Mouse (Mus musculus): ENCODE measurements around the gene Top3b. TPM values are rescaled to one million over a fixed set of nuclear protein-coding genes. Genes with fewer than 3 reads are reported as not detected.

Gene Top3b
- polyA plus RNA-seq, 1 experiment = 46.0 TPM

- TF ChIP-seq POLR2A (IDR thresholded peaks at IDR 0.05; ENCODE audit: borderline replicate concordance, low read depth, low read length) = no peak
- TF ChIP-seq CTCF (IDR thresholded peaks at IDR 0.05; ENCODE audit: low read depth, low read length) = no peak
- H3K4me1 ChIP-seq (ENCODE audit: control insufficient read depth, insufficient read depth, low read length) = no peaks in the 10 kb centered on the region
- H3K27ac ChIP-seq (ENCODE audit: insufficient read depth, low read depth, low read length) = no peak overlapping the region
- no peak overlapping the region for H3K4me3 ChIP-seq (ENCODE audit: insufficient read depth, low read length)
Observed at GRCm38 (mm10) chr16:16856731-16857476, 13.6 kb upstream of the Top3b start.

GRCm38 (mm10) chr16:16862288-16862687 is 8.2 kb upstream of the Top3b start:
- TF ChIP-seq CTCF (IDR thresholded peaks at IDR 0.05; ENCODE audit: low read depth, low read length) (no peak), POLR2A (IDR thresholded peaks at IDR 0.05; ENCODE audit: borderline replicate concordance, low read depth, low read length) (no peak)
- no peak overlapping the region for H3K27ac ChIP-seq (ENCODE audit: insufficient read depth, low read depth, low read length)

GRCm38 (mm10) chr16:16863978-16864377 is 6.6 kb upstream of the Top3b start, which contains the start of gene Igll1:
Gene Igll1, minus strand, starts transcription at chr16:16863985.
- Histone ChIP-seq H3K4me3 (ENCODE audit: insufficient read depth, low read length) (no peak within 1 kb of the TSS), H3K4me1 (ENCODE audit: control insufficient read depth, insufficient read depth, low read length) (peaks cover 6% of the 10 kb centered on the region), H3K27ac (ENCODE audit: insufficient read depth, low read depth, low read length) (no peak within 1 kb of the TSS)
- TF ChIP-seq POLR2A (IDR thresholded peaks at IDR 0.05; ENCODE audit: borderline replicate concordance, low read depth, low read length) (no peak), CTCF (IDR thresholded peaks at IDR 0.05; ENCODE audit: low read depth, low read length) (no peak)

More at GRCm38 (mm10) chr16:16862288-16862687, 8.2 kb upstream of the Top3b start:
- Histone ChIP-seq H3K4me1 (ENCODE audit: control insufficient read depth, insufficient read depth, low read length) (peaks cover 6% of the 10 kb centered on the region), H3K4me3 (ENCODE audit: insufficient read depth, low read length) (no peak overlapping the region)

GRCm38 (mm10) chr16:16865217-16865616 is 5.3 kb upstream of the Top3b start:
- Histone ChIP-seq H3K4me3 (ENCODE audit: insufficient read depth, low read length) (no peak overlapping the region), H3K4me1 (ENCODE audit: control insufficient read depth, insufficient read depth, low read length) (peaks cover 6% of the 10 kb centered on the region), H3K27ac (ENCODE audit: insufficient read depth, low read depth, low read length) (no peak overlapping the region)
- TF ChIP-seq CTCF (IDR thresholded peaks at IDR 0.05; ENCODE audit: low read depth, low read length) (no peak), POLR2A (IDR thresholded peaks at IDR 0.05; ENCODE audit: borderline replicate concordance, low read depth, low read length) (no peak)

- peaks cover 6% of the 10 kb centered on the region for H3K4me1 ChIP-seq (ENCODE audit: control insufficient read depth, insufficient read depth, low read length)
- H3K27ac ChIP-seq (ENCODE audit: insufficient read depth, low read depth, low read length) = no peak overlapping the region
- TF ChIP-seq POLR2A (IDR thresholded peaks at IDR 0.05; ENCODE audit: borderline replicate concordance, low read depth, low read length) = no peak
- TF ChIP-seq CTCF (IDR thresholded peaks at IDR 0.05; ENCODE audit: low read depth, low read length) = no peak
- no peak overlapping the region for H3K4me3 ChIP-seq (ENCODE audit: insufficient read depth, low read length)
Observed at GRCm38 (mm10) chr16:16865696-16866561, 4.6 kb upstream of the Top3b start.

- Histone ChIP-seq H3K27ac (ENCODE audit: insufficient read depth, low read depth, low read length) (no peak overlapping the region), H3K4me1 (ENCODE audit: control insufficient read depth, insufficient read depth, low read length) (peaks cover 14% of the 10 kb centered on the region), H3K4me3 (ENCODE audit: insufficient read depth, low read length) (peak overlapping the region; percentile 72)
- no peak for TF ChIP-seq POLR2A (IDR thresholded peaks at IDR 0.05; ENCODE audit: borderline replicate concordance, low read depth, low read length)
- no peak for TF ChIP-seq CTCF (IDR thresholded peaks at IDR 0.05; ENCODE audit: low read depth, low read length)
Observed at GRCm38 (mm10) chr16:16870241-16870616, 307 bp upstream of the Top3b start.

GRCm38 (mm10) chr16:16879025-16879424 is 8.5 kb downstream of the Top3b start:
- TF ChIP-seq POLR2A (IDR thresholded peaks at IDR 0.05; ENCODE audit: borderline replicate concordance, low read depth, low read length) (no peak), CTCF (IDR thresholded peaks at IDR 0.05; ENCODE audit: low read depth, low read length) (no peak)
- Histone ChIP-seq H3K27ac (ENCODE audit: insufficient read depth, low read depth, low read length) (no peak overlapping the region), H3K4me3 (ENCODE audit: insufficient read depth, low read length) (no peak overlapping the region), H3K4me1 (ENCODE audit: control insufficient read depth, insufficient read depth, low read length) (no peaks in the 10 kb centered on the region)

- Histone ChIP-seq H3K27ac (ENCODE audit: insufficient read depth, low read depth, low read length) (no peak overlapping the region), H3K4me1 (ENCODE audit: control insufficient read depth, insufficient read depth, low read length) (no peaks in the 10 kb centered on the region), H3K4me3 (ENCODE audit: insufficient read depth, low read length) (no peak overlapping the region)
- TF ChIP-seq POLR2A (IDR thresholded peaks at IDR 0.05; ENCODE audit: borderline replicate concordance, low read depth, low read length) = no peak
- TF ChIP-seq CTCF (IDR thresholded peaks at IDR 0.05; ENCODE audit: low read depth, low read length) = no peak
Observed at GRCm38 (mm10) chr16:16888341-16888740, 17.8 kb downstream of the Top3b start.

GRCm38 (mm10) chr16:16892366-16892765 is 21.8 kb downstream of the Top3b start:
- Histone ChIP-seq H3K27ac (ENCODE audit: insufficient read depth, low read depth, low read length) (no peak overlapping the region), H3K4me3 (ENCODE audit: insufficient read depth, low read length) (no peak overlapping the region), H3K4me1 (ENCODE audit: control insufficient read depth, insufficient read depth, low read length) (peaks cover 5% of the 10 kb centered on the region; the same call in 1 of the 2 replicates)
- TF ChIP-seq POLR2A (IDR thresholded peaks at IDR 0.05; ENCODE audit: borderline replicate concordance, low read depth, low read length) (no peak), CTCF (IDR thresholded peaks at IDR 0.05; ENCODE audit: low read depth, low read length) (no peak)

GRCm38 (mm10) chr16:16896015-16896381 is 25.5 kb downstream of the Top3b start:
- TF ChIP-seq CTCF (IDR thresholded peaks at IDR 0.05; ENCODE audit: low read depth, low read length) (no peak), POLR2A (IDR thresholded peaks at IDR 0.05; ENCODE audit: borderline replicate concordance, low read depth, low read length) (no peak)
- Histone ChIP-seq H3K4me3 (ENCODE audit: insufficient read depth, low read length) (no peak overlapping the region), H3K4me1 (ENCODE audit: control insufficient read depth, insufficient read depth, low read length) (peaks cover 15% of the 10 kb centered on the region), H3K27ac (ENCODE audit: insufficient read depth, low read depth, low read length) (no peak overlapping the region)

Data from bone marrow macrophage, adult 2 months (primary cell).